Mouse (Mus musculus) lung, postnatal 0 days (tissue): ENCODE results near the gene Unc119. TPM values are rescaled to one million over a fixed set of nuclear protein-coding genes. Genes with fewer than 3 reads are reported as not detected.
A peak's percentile ranks its signal among the peaks of the same experiment; 100 is the strongest.

Source experiments
- ATAC-seq: fragments of 200-750 bp; cut with Nextera tagmentation; 2 replicates; pipeline ENCODE4 v1.8.0; 2017; ENCODE audit warnings: moderate library complexity
- DNase-seq: peaks from one replicate; pipeline ENCODE4 v3.0.0-alpha.2; 2016; ENCODE audit warnings: low spot score
- H3K27ac ChIP-seq: fragments of 300-500 bp; sonication (generic); 2 replicates; pipeline ENCODE4 v1.5.1; 2014; ENCODE audit warnings: antibody characterized with exemption, mild to moderate bottlenecking, low read length, mixed read lengths
- H3K27me3 ChIP-seq: fragments of 300-500 bp; sonication (generic); replicated peaks from 2 replicates; pipeline ENCODE4 v1.6.1; 2014; ENCODE audit warnings: low read length, mixed read lengths; ENCODE audit not compliant: insufficient read depth
- H3K36me3 ChIP-seq: fragments of 300-500 bp; sonication (generic); 2 replicates; pipeline ENCODE4 v1.6.1; 2014; ENCODE audit warnings: low read length, mixed read lengths; ENCODE audit not compliant: insufficient read depth
- H3K4me1 ChIP-seq: fragments of 300-500 bp; sonication (generic); 2 replicates; pipeline ENCODE4 v1.6.1; 2014; ENCODE audit warnings: antibody characterized with exemption, low read depth, low read length, mixed read lengths; ENCODE audit not compliant: insufficient read depth
- H3K4me2 ChIP-seq: fragments of 300-500 bp; sonication (generic); replicated peaks from 2 replicates; pipeline ENCODE4 v1.6.1; 2014; ENCODE audit warnings: low read depth, mild to moderate bottlenecking, low read length, moderate library complexity, mixed read lengths
- H3K4me3 ChIP-seq: fragments of 300-500 bp; sonication (generic); 2 replicates; pipeline ENCODE4 v1.5.1; 2014; ENCODE audit warnings: low read depth, low read length
- H3K9ac ChIP-seq: fragments of 300-500 bp; sonication (generic); replicated peaks from 2 replicates; pipeline ENCODE4 v1.6.1; 2014; ENCODE audit warnings: low read depth, mild to moderate bottlenecking
- H3K9me3 ChIP-seq: fragments of 300-500 bp; sonication (generic); 2 replicates; pipeline ENCODE4 v1.6.1; 2016; ENCODE audit warnings: low read length, mixed read lengths
- CTCF ChIP-seq: IDR thresholded peaks from 2 replicates; pipeline ENCODE4 v1.5.1; 2016; ENCODE audit warnings: antibody characterized with exemption, mild to moderate bottlenecking
- EP300 ChIP-seq: IDR thresholded peaks from 2 replicates; pipeline ENCODE4 v1.6.1; 2016; ENCODE audit warnings: antibody characterized with exemption, mild to moderate bottlenecking, control low read depth
- whole genome bisulfite sequencing: fragments of 180-500 bp; shearing (Covaris S2); extraction: QIAGEN DNeasy Blood & Tissue Kit; methylation state at CpG from one replicate; pipeline ENCODE4 v1.1.7; 2014; 5-methylcytosine and 5-hydroxymethylcytosine counted together
- polyA plus RNA-seq: library from polyadenylated mRNA; unstranded; fragments of >200 nt; fragmentation: Nextera tagmentation; extraction: Ambion mirVana; gene quantifications from 2 replicates; pipeline ENCODE4 v1.2.1, GENCODE M21; 2015

The Unc119 gene
- 35.6 and 37.5 TPM in 2 replicates for polyA plus RNA-seq

DNA sequence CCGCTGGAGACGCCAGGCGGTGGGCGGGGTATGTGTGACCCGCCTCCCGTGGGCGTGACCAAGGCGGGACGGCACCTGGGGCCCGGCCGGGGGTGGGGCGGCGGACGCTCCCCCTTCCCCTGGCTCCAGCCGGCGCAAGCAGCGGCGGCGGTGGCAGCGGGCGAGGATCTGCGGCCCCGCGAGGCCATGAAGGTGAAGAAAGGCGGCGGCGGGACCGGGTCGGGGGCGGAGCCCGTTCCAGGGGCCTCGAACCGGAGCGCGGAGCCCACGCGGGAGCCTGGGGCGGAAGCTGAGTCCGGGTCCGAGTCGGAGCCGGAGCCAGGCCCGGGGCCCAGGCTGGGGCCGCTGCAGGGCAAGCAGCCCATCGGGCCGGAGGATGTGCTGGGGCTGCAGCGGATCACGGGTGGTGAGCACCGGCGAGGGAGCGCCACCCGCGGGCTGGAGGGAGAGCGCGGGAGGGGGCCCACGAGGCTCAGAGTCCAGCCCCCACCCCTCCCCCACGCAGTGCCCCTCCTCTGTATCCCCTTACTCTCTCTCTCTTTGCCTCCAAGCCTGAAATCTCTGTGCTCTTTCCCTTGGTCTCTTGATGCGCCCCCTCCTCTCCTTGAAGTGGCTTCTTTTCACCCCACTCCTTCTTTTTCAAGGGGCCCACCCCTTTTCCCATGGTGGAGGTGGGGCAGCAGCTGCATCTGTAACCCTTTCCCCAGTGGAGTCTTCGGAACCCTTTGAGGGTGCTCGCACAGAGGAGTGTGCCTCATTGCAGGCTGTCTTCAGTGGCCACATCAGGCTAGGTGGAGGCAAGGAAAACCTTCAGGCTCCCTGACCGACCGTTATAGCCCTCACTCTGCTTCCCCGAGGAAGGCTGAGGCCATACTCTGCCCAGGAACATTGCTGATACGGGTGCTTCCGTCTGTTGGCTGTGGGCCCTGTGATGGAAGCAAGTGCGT, at the start of gene Unc119:
Unc119 (plus strand) TSS at position 102 of the 947 bp plus-strand sequence.
- TF ChIP-seq EP300 = no peak
- TF ChIP-seq CTCF = peak; percentile 8; the same call in 1 of the 2 replicates
- 0 out of 2 replicates have a peak within 1 kb of the TSS, but pooled peaks have one; percentile 47 for H3K27ac ChIP-seq
- peak; percentile 84 for ATAC-seq
- 1% methylated on average over 41 of the region's 66 CpGs for WGBS
- peak; percentile 83 for DNase-seq
- no peaks in the 10 kb centered on the region for H3K27me3 ChIP-seq
- peak within 1 kb of the TSS; percentile 50; the same call in 1 of the 2 replicates for H3K9ac ChIP-seq
- H3K4me3 ChIP-seq = peak within 1 kb of the TSS; percentile 65
- peaks cover 19% of the 10 kb centered on the region; the same call in 1 of the 2 replicates for H3K4me1 ChIP-seq
- H3K9me3 ChIP-seq = no peaks in the 10 kb centered on the region
- peak within 1 kb of the TSS; percentile 98 for H3K4me2 ChIP-seq
- no peaks in the 10 kb centered on the region for H3K36me3 ChIP-seq

- TF ChIP-seq EP300 (no peak), CTCF (no peak)
- no peak for ATAC-seq
- no peak for DNase-seq
- 93% methylated on average over 6 of the region's 6 CpGs for WGBS
- H3K4me3 ChIP-seq = no peak overlapping the region
- H3K9ac ChIP-seq = no peak overlapping the region
- H3K9me3 ChIP-seq = no peaks in the 10 kb centered on the region
- no peak overlapping the region for H3K4me2 ChIP-seq
- H3K27me3 ChIP-seq = no peaks in the 10 kb centered on the region
- H3K27ac ChIP-seq = no peak overlapping the region
- peaks cover 13% of the 10 kb centered on the region; the same call in 1 of the 2 replicates for H3K36me3 ChIP-seq
- H3K4me1 ChIP-seq = no peaks in the 10 kb centered on the region
These were observed 48.7 kb upstream of the Unc119 start for GRCm38 (mm10) chr11:78294585-78294984.

GRCm38 (mm10) chr11:78300917-78301316, 42.4 kb upstream of the Unc119 start:
- peak overlapping the region; percentile 71 for H3K4me3 ChIP-seq
- H3K4me2 ChIP-seq = peak overlapping the region; percentile 91
- ATAC-seq (peak; percentile 23; the same call in 1 of the 2 replicates), DNase-seq (no peak)
- no peaks in the 10 kb centered on the region for H3K36me3 ChIP-seq
- no peaks in the 10 kb centered on the region for H3K4me1 ChIP-seq
- no peak overlapping the region for H3K9ac ChIP-seq
- H3K27me3 ChIP-seq = no peaks in the 10 kb centered on the region
- H3K9me3 ChIP-seq = no peaks in the 10 kb centered on the region
- no peak overlapping the region for H3K27ac ChIP-seq
- TF ChIP-seq EP300 (no peak), CTCF (no peak)
- WGBS = 51% methylated on average over 7 of the region's 7 CpGs

GRCm38 (mm10) chr11:78301357-78302084, 41.8 kb upstream of the Unc119 start, which contains the start of gene Spag5:
Spag5 (plus strand) TSS chr11:78301529.
- Histone ChIP-seq H3K4me2 (peak within 1 kb of the TSS; percentile 91), H3K4me1 (no peaks in the 10 kb centered on the region), H3K4me3 (peak within 1 kb of the TSS; percentile 71), H3K27ac (no peak within 1 kb of the TSS), H3K9me3 (no peaks in the 10 kb centered on the region), H3K9ac (no peak within 1 kb of the TSS), H3K36me3 (no peaks in the 10 kb centered on the region), H3K27me3 (no peaks in the 10 kb centered on the region)
- under 1% methylated on average over 49 of the region's 49 CpGs for WGBS
- DNase-seq = peak; percentile 95
- peak; percentile 100 for ATAC-seq
- TF ChIP-seq EP300 (no peak), CTCF (no peak)

GRCm38 (mm10) chr11:78305272-78305671, 38.0 kb upstream of the Unc119 start:
- Histone ChIP-seq H3K4me3 (no peak overlapping the region), H3K27ac (no peak overlapping the region), H3K9me3 (no peaks in the 10 kb centered on the region), H3K27me3 (no peaks in the 10 kb centered on the region), H3K4me2 (no peak overlapping the region), H3K36me3 (no peaks in the 10 kb centered on the region), H3K4me1 (no peaks in the 10 kb centered on the region), H3K9ac (no peak overlapping the region)
- no peak for TF ChIP-seq EP300
- TF ChIP-seq CTCF = no peak
- ATAC-seq (no peak), DNase-seq (no peak)
- WGBS = 83% methylated on average over 4 of the region's 4 CpGs
